Mouse (Mus musculus): ENCODE data around the gene Fam186b.

DNA sequence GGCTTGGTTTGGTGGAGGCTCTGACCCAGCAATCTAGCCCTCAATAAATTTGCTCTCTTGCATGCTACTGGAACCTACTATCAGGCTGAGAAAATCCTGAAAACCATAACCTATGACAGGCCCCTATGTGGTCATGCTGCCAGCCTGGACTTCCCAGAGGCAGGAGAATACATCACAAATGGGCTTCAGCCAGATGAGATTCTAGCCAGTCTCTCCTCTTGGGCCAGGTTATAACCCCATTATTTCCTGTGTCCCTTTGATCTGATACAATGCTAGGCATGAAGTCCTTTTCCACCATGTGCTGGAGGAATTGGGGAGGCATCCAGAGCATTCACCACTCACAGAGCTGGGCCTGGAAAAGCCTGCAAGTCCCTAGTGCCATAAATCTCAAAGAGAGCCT is 36.4 kb upstream of the Fam186b start:
- TF ChIP-seq CTCF (IDR thresholded peaks at IDR 0.05; ENCODE audit: low read depth, low read length), result no peak
- no peak for TF ChIP-seq POLR2A (IDR thresholded peaks at IDR 0.05; ENCODE audit: extremely low read depth, insufficient read depth, low read length)
